Mouse (Mus musculus) skeletal muscle tissue, postnatal 0 days (tissue): ENCODE measurements around the gene Khnyn. TPM values are rescaled to one million over a fixed set of nuclear protein-coding genes. Genes with fewer than 3 reads are reported as not detected.

ENCODE experiments used
- polyA plus RNA-seq: library from polyadenylated mRNA; unstranded; fragments of >200 nt; fragmentation: Nextera tagmentation; extraction: Ambion mirVana; gene quantifications from 2 replicates; pipeline ENCODE4 v1.2.1, GENCODE M21; 2015

The Khnyn gene
- 6.2 and 7.7 TPM in 2 replicates for polyA plus RNA-seq

GRCm38 (mm10) chr14:55884713-55885113 is at the start of gene Khnyn:
Khnyn (plus strand) TSS chr14:55884947.

GRCm38 (mm10) chr14:55853621-55854285 is 31.0 kb upstream of the Khnyn start, which contains the start of gene Nynrin:
Nynrin (plus strand) TSS chr14:55854010.

GRCm38 (mm10) chr14:55884166-55884565 is 581 bp upstream of the Khnyn start, which contains the start of gene Cbln3:
Cbln3 (minus strand) TSS chr14:55884392.

GRCm38 (mm10) chr14:55899701-55900413 is 15.1 kb downstream of the Khnyn start, which contains the start of gene Sdr39u1:
Sdr39u1 (minus strand) TSS chr14:55900293.

GRCm38 (mm10) chr14:55944575-55944974 is 59.8 kb downstream of the Khnyn start, which contains the start of gene Cma1:
Cma1 (minus strand) TSS chr14:55944675.

Other genes with a start within 250 kb of the Khnyn start
- gene Ipo4, start 249.0 kb upstream of the Khnyn start, polyA plus RNA-seq, result 52.7 and 61.0 TPM in 2 replicates
- 1.3 and 2.0 TPM in 2 replicates for gene Gm49378, start 247.1 kb upstream of the Khnyn start, polyA plus RNA-seq
- 48.0 and 52.2 TPM in 2 replicates for gene Tm9sf1, start 241.1 kb upstream of the Khnyn start, polyA plus RNA-seq
- gene Tssk4, start 234.8 kb upstream of the Khnyn start, polyA plus RNA-seq, result 0.24 and 0.32 TPM in 2 replicates
- gene Mdp1, start 224.4 kb upstream of the Khnyn start, polyA plus RNA-seq, result 29.8 and 35.3 TPM in 2 replicates
- 15.1 and 16.5 TPM in 2 replicates for gene Gmpr2, start 213.0 kb upstream of the Khnyn start, polyA plus RNA-seq
- 356 and 376 TPM in 2 replicates for gene Nedd8, start 212.8 kb upstream of the Khnyn start, polyA plus RNA-seq
- 14.2 and 15.0 TPM in 2 replicates for gene Tinf2, start 203.1 kb upstream of the Khnyn start, polyA plus RNA-seq
- gene Tgm1, start 171.0 kb upstream of the Khnyn start, polyA plus RNA-seq, result 0.35 and 1.9 TPM in 2 replicates
- gene Rabggta, start 162.7 kb upstream of the Khnyn start, polyA plus RNA-seq, result 12.8 and 13.3 TPM in 2 replicates
- gene Dhrs1, start 139.3 kb upstream of the Khnyn start, polyA plus RNA-seq, result 41.5 and 50.2 TPM in 2 replicates
- 14.6 and 17.5 TPM in 2 replicates for gene Nop9, start 139.3 kb upstream of the Khnyn start, polyA plus RNA-seq
- gene Cideb, start 126.5 kb upstream of the Khnyn start, polyA plus RNA-seq, result 0.11 and 0.12 TPM in 2 replicates
- gene Ltb4r2, start 123.5 kb upstream of the Khnyn start, polyA plus RNA-seq, result 0.23 and 0.41 TPM in 2 replicates
- 0.21 and 0.61 TPM in 2 replicates for gene Ltb4r1, start 119.0 kb upstream of the Khnyn start, polyA plus RNA-seq
- 5.0 and 5.7 TPM in 2 replicates for gene Adcy4, start 100.9 kb upstream of the Khnyn start, polyA plus RNA-seq
- gene Ripk3, start 96.1 kb upstream of the Khnyn start, polyA plus RNA-seq, result 6.7 and 11.8 TPM in 2 replicates
- 10.9 and 11.6 TPM in 2 replicates for gene Nfatc4, start 61.8 kb upstream of the Khnyn start, polyA plus RNA-seq
- gene Nynrin, start 30.9 kb upstream of the Khnyn start, polyA plus RNA-seq, result 3.1 and 3.3 TPM in 2 replicates
- 0.21 and 0.28 TPM in 2 replicates for gene Cbln3, start 555 bp upstream of the Khnyn start, polyA plus RNA-seq
- 66.3 and 69.2 TPM in 2 replicates for gene Sdr39u1, start 15.3 kb downstream of the Khnyn start, polyA plus RNA-seq
- 390 and 665 TPM in 2 replicates for gene Cma1, start 59.7 kb downstream of the Khnyn start, polyA plus RNA-seq
- gene Cma2, start 66.0 kb downstream of the Khnyn start, polyA plus RNA-seq, result 0.28 and 0.91 TPM in 2 replicates
- not detected in 2 replicates for gene Mcpt1, start 133.0 kb downstream of the Khnyn start, polyA plus RNA-seq
- not detected in 2 replicates for gene Mcpt9, start 145.5 kb downstream of the Khnyn start, polyA plus RNA-seq
- 0.18 TPM in 1 of 2 replicates, not detected in the other for gene Mcpt2, start 157.1 kb downstream of the Khnyn start, polyA plus RNA-seq
- 75.8 and 157 TPM in 2 replicates for gene Mcpt4, start 177.4 kb downstream of the Khnyn start, polyA plus RNA-seq
- gene Mcpt8, start 200.3 kb downstream of the Khnyn start, polyA plus RNA-seq, result 0.29 and 0.35 TPM in 2 replicates
- gene Ctsg, start 217.6 kb downstream of the Khnyn start, polyA plus RNA-seq, result 1.3 and 3.2 TPM in 2 replicates
- gene Gzme, start 235.7 kb downstream of the Khnyn start, polyA plus RNA-seq, result not detected in 2 replicates
- not detected in 2 replicates for gene Gzmd, start 247.7 kb downstream of the Khnyn start, polyA plus RNA-seq